Mouse (Mus musculus): Measurements from ENCODE around the gene Tmem255b.

GRCm38 (mm10) chr8:13503936-13504606 is 69.1 kb downstream of the Tmem255b start:
- TF ChIP-seq CTCF (IDR thresholded peaks at IDR 0.05) (no peak; the same call in 1 of the 2 replicates), EP300 (IDR thresholded peaks at IDR 0.05) (no peak)
